Mouse (Mus musculus) E14TG2a.4 (cell line): ENCODE measurements around the gene Slc17a7.

Experiments used
- H3K27me3 ChIP-seq: 2 replicates; pipeline ENCODE4 v1.6.1; 2014; ENCODE audit warnings: low read length, control low read depth; ENCODE audit not compliant: insufficient read depth
- H3K36me3 ChIP-seq: 2 replicates; pipeline ENCODE4 v1.6.1; 2014; ENCODE audit warnings: low read length, control low read depth; ENCODE audit not compliant: insufficient read depth
- H3K4me1 ChIP-seq: replicated peaks from 2 replicates; pipeline ENCODE4 v1.6.1; 2014; ENCODE audit warnings: low read depth, low read length, control low read depth
- H3K4me3 ChIP-seq: replicated peaks from 2 replicates; pipeline ENCODE4 v1.5.1; 2014; ENCODE audit warnings: mild to moderate bottlenecking, low read length
- H3K9me3 ChIP-seq: 2 replicates; pipeline ENCODE4 v1.6.1; 2014; ENCODE audit warnings: low read length, control low read depth
- CTCF ChIP-seq: conservative IDR thresholded peaks from 2 replicates; pipeline ENCODE4 v1.5.1; 2014; ENCODE audit warnings: low read length
- NANOG ChIP-seq: IDR thresholded peaks from 2 replicates; pipeline ENCODE4 v1.6.1; 2014; ENCODE audit warnings: borderline replicate concordance, low read length, mixed read lengths
- POU5F1 ChIP-seq: IDR thresholded peaks from 2 replicates; pipeline ENCODE4 v1.6.1; 2014; ENCODE audit warnings: low read length, borderline replicate concordance

Slc17a7 gene

DNA sequence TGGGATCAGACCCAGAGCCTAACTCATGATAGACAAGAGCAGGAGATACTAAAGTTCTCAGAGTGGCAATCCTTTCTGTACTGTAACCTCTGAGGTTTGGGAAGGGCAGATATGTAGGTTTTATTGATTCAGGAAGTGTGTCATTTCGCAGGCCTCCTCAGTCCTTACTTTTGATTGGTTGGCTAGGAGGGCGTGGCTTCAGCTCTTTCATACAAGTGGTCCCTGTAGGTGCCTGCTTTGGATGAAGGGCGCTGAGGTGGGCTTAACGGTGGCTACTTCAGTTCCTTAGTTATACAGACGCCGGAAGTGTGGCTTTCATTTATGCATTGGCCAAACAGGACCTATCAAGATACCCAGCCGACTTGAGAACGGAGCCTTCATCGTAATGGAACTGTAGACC, 8.2 kb upstream of the Slc17a7 start:
- Histone ChIP-seq H3K36me3 (peaks cover 50% of the 10 kb centered on the region), H3K4me1 (peaks cover 47% of the 10 kb centered on the region), H3K9me3 (no peaks in the 10 kb centered on the region), H3K4me3 (peak overlapping the region; percentile 51), H3K27me3 (no peaks in the 10 kb centered on the region)
- TF ChIP-seq POU5F1 (no peak), CTCF (no peak), NANOG (no peak)

- Histone ChIP-seq H3K36me3 (peaks cover 48% of the 10 kb centered on the region), H3K27me3 (no peaks in the 10 kb centered on the region), H3K4me3 (peak overlapping the region; percentile 51), H3K9me3 (no peaks in the 10 kb centered on the region), H3K4me1 (peaks cover 41% of the 10 kb centered on the region)
- TF ChIP-seq CTCF (no peak), NANOG (no peak), POU5F1 (no peak)
Observed at GRCm38 (mm10) chr7:45156206-45156605, 7.5 kb upstream of the Slc17a7 start.

- Histone ChIP-seq H3K9me3 (no peaks in the 10 kb centered on the region), H3K4me1 (peaks cover 39% of the 10 kb centered on the region), H3K4me3 (no peak overlapping the region), H3K27me3 (peaks cover 1% of the 10 kb centered on the region; the same call in 1 of the 2 replicates), H3K36me3 (peaks cover 38% of the 10 kb centered on the region)
- TF ChIP-seq NANOG (no peak), CTCF (no peak), POU5F1 (no peak)
Observed at GRCm38 (mm10) chr7:45157459-45157858, 6.3 kb upstream of the Slc17a7 start.

DNA sequence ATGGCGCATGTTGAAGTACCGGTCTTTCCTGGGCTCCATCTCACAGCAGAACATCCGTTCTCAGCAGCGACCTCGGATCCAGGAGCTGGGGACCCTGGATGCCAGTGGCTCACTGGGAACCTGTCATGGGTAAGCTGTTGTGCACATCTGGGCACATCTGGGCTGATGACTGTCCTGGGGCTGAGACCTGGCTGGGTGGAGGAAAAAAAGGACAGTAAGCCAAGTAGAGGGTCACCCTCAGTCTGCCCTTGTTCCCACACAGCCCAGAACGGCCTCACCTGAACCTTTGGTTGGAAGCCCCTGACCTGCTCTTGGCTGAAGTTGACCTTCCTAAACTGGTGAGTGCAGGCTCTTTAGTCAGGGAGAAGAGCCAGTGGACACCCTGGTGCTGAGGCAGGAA, 4.8 kb upstream of the Slc17a7 start:
- H3K9me3 ChIP-seq, result no peaks in the 10 kb centered on the region
- TF ChIP-seq CTCF (no peak), POU5F1 (no peak), NANOG (no peak)
- peaks cover 38% of the 10 kb centered on the region for H3K36me3 ChIP-seq
- no peak overlapping the region for H3K4me3 ChIP-seq
- peaks cover 43% of the 10 kb centered on the region for H3K4me1 ChIP-seq
- H3K27me3 ChIP-seq, result peaks cover 10% of the 10 kb centered on the region

DNA sequence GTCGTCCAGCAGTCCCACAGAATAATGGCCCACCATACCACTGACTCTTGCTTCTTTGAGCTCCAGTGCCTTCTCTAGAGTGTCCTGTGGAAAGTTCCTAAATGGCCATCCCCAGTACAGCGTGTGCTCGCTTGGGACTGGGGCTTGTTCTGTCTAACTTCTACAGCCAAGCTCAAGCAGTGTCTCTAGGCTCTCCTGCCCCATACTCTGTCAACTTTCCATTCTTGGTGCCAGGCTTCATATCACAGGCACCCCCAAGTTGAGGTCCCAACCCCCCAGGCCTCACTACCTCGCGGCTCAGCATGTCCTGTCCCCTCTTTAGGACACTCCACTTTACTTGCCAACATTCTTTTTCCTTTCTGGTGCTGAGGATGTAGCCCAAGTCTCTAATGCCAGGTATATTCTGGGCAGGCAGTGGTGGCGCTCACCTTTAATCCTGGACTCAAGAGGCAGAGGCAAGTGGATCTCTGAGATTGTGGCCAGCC, 3.4 kb upstream of the Slc17a7 start:
- H3K27me3 ChIP-seq, result peaks cover 23% of the 10 kb centered on the region
- no peaks in the 10 kb centered on the region for H3K9me3 ChIP-seq
- H3K4me1 ChIP-seq, result peaks cover 51% of the 10 kb centered on the region
- no peak overlapping the region for H3K4me3 ChIP-seq
- H3K36me3 ChIP-seq, result peaks cover 38% of the 10 kb centered on the region
- no peak for TF ChIP-seq CTCF
- TF ChIP-seq POU5F1, result no peak
- TF ChIP-seq NANOG, result no peak

DNA sequence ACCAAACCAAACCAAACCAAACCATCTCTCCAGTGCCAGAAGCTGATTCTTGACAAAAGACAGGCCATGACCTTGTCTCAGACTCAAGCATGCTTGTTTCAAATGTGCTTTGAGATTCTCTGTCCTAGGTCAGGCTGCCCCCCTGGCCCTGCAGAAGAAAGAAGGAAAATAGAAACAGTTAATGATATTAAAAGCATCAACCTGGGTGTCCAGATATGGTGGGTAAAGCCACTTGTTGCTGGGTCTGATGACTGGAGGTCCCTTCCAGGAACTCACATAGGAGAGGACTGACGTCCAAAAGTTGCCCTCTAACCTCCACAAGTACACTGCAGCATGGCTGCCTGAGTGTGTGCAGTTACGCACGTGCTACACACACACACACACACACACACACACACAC, 2.9 kb upstream of the Slc17a7 start:
- H3K4me3 ChIP-seq, result no peak overlapping the region
- peaks cover 38% of the 10 kb centered on the region for H3K36me3 ChIP-seq
- H3K27me3 ChIP-seq, result peaks cover 29% of the 10 kb centered on the region
- peaks cover 51% of the 10 kb centered on the region for H3K4me1 ChIP-seq
- no peaks in the 10 kb centered on the region for H3K9me3 ChIP-seq
- TF ChIP-seq POU5F1 (no peak), NANOG (no peak), CTCF (no peak)

GRCm38 (mm10) chr7:45161612-45162473, 1.9 kb upstream of the Slc17a7 start:
- H3K4me3 ChIP-seq, result peak overlapping the region; percentile 62
- peaks cover 49% of the 10 kb centered on the region for H3K4me1 ChIP-seq
- peaks cover 38% of the 10 kb centered on the region for H3K36me3 ChIP-seq
- no peaks in the 10 kb centered on the region for H3K9me3 ChIP-seq
- H3K27me3 ChIP-seq, result peaks cover 37% of the 10 kb centered on the region
- TF ChIP-seq POU5F1 (no peak), NANOG (no peak), CTCF (peak; percentile 15)

DNA sequence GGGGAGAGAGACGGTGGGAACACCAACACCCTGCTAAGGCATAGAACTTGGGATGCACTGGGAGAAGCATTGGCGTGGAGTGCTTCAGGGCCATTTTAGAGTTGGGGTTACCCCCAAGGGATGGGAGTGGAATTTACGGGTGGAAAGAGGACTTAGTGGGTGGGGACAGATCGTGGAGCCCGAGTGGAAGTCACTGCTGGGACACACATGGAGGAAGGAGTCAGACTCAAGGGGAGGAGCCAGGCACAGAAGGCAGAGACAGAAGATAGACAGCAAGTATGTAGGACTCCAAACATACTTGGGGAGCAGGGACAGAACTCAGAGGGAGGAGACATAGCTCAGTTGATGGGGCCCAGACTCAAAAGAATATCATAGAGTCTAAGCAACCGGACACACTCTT, 1.2 kb upstream of the Slc17a7 start:
- H3K36me3 ChIP-seq, result peaks cover 33% of the 10 kb centered on the region
- H3K27me3 ChIP-seq, result peaks cover 44% of the 10 kb centered on the region
- H3K9me3 ChIP-seq, result no peaks in the 10 kb centered on the region
- H3K4me1 ChIP-seq, result peaks cover 55% of the 10 kb centered on the region
- TF ChIP-seq POU5F1 (no peak), NANOG (no peak), CTCF (no peak)
- peak overlapping the region; percentile 62 for H3K4me3 ChIP-seq
